Mouse (Mus musculus): ENCODE data around the gene Prex1.

GRCm38 (mm10) chr2:166754194-166754593, 40.6 kb upstream of the Prex1 start:
- TF ChIP-seq CTCF (IDR thresholded peaks at IDR 0.05; ENCODE audit: extremely low read depth, insufficient read length, insufficient replicate concordance, low read depth, low read length) (no peak), POLR2A (IDR thresholded peaks at IDR 0.05; ENCODE audit: low read depth, low read length) (no peak)

Data from small intestine, adult 2 months (tissue).